Mouse (Mus musculus) heart, postnatal 0 days (tissue): Measurements from ENCODE around the gene Aox2. TPM values are rescaled to one million over a fixed set of nuclear protein-coding genes. Genes with fewer than 3 reads are reported as not detected.
A peak's percentile ranks its signal among the peaks of the same experiment; 100 is the strongest.

Source experiments
- ATAC-seq: fragments of 200-750 bp; cut with Nextera tagmentation; 2 replicates; pipeline ENCODE4 v1.8.0; 2017; ENCODE audit warnings: low read depth, moderate number of reproducible peaks, moderate library complexity; ENCODE audit not compliant: insufficient read depth
- DNase-seq: peaks from one replicate; pipeline ENCODE4 v3.0.0-alpha.2; 2016; ENCODE audit warnings: low spot score
- H3K27ac ChIP-seq: fragments of 300-500 bp; sonication (generic); 2 replicates; pipeline ENCODE4 v1.5.1; 2014; ENCODE audit warnings: low read depth, mild to moderate bottlenecking
- H3K27me3 ChIP-seq: fragments of 300-500 bp; sonication (generic); 2 replicates; pipeline ENCODE4 v1.6.1; 2014; ENCODE audit warnings: low read length, mixed read lengths; ENCODE audit not compliant: control insufficient read depth, insufficient read depth
- H3K36me3 ChIP-seq: fragments of 300-500 bp; sonication (generic); replicated peaks from 2 replicates; pipeline ENCODE4 v1.6.1; 2014; ENCODE audit warnings: low read length, mixed read lengths; ENCODE audit not compliant: control insufficient read depth, insufficient read depth
- H3K4me1 ChIP-seq: fragments of 300-500 bp; sonication (generic); 2 replicates; pipeline ENCODE4 v1.6.1; 2014; ENCODE audit warnings: antibody characterized with exemption; ENCODE audit not compliant: control insufficient read depth, insufficient read depth
- H3K4me2 ChIP-seq: fragments of 300-500 bp; sonication (generic); 2 replicates; pipeline ENCODE4 v1.6.1; 2014; ENCODE audit warnings: low read depth, mild to moderate bottlenecking, low read length, moderate library complexity
- H3K4me3 ChIP-seq: fragments of 300-500 bp; sonication (generic); 2 replicates; pipeline ENCODE4 v1.5.1; 2014; ENCODE audit warnings: low read depth, low read length
- H3K9ac ChIP-seq: fragments of 300-500 bp; sonication (generic); replicated peaks from 2 replicates; pipeline ENCODE4 v1.6.1; 2014; ENCODE audit warnings: low read depth, low read length, mixed read lengths
- H3K9me3 ChIP-seq: fragments of 300-500 bp; sonication (generic); replicated peaks from 2 replicates; pipeline ENCODE4 v1.6.1; 2016; ENCODE audit warnings: low read length; ENCODE audit not compliant: control insufficient read depth
- CTCF ChIP-seq: IDR thresholded peaks from 2 replicates; pipeline ENCODE4 v1.5.1; 2016; ENCODE audit warnings: antibody characterized with exemption, control low read depth, low read depth
- EP300 ChIP-seq: IDR thresholded peaks from 2 replicates; pipeline ENCODE4 v1.6.1; 2016; ENCODE audit warnings: antibody characterized with exemption, low read depth
- WGBS: fragments of 180-500 bp; shearing (Covaris S2); extraction: QIAGEN DNeasy Blood & Tissue Kit; methylation state at CpG from one replicate; pipeline ENCODE4 v1.1.7; 2014; 5-methylcytosine and 5-hydroxymethylcytosine counted together
- polyA plus RNA-seq: library from polyadenylated mRNA; unstranded; fragments of >200 nt; fragmentation: Nextera tagmentation; extraction: Ambion mirVana; gene quantifications from 2 replicates; pipeline ENCODE4 v1.2.1, GENCODE M21; 2015
- total RNA-seq: library from RNA; depleted of rRNA; stranded (reverse); fragments of >200 nt; gene quantifications from 2 replicates; pipeline ENCODE4 v1.2.3, GENCODE M21; 2014; ENCODE audit warnings: low replicate concordance

The Aox2 gene
- total and polyA plus RNA-seq, 2 experiments from 2014 or later = 0.08 TPM; not detected in 1

DNA sequence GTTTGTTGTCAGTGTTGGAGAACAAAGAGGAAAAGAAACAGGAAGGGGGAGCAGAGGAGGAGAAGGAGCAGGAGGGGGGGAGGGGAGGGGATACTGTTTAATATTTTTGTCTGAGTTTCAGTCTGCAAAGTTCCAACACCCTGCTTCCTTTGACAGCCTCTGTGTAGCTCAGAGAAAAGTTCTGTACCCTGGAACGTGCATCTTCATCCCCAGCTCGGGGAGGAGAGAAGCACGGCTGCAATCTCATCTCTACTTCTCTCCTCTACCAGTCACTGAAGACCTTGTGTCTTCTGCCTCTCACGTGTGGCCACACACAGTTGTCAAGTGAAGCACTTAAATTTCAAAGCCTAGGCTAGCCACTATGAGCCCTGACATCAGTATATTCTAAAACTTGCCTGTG, 55.1 kb downstream of the Aox2 start:
- DNase-seq (no peak), ATAC-seq (no peak)
- H3K36me3 ChIP-seq = no peaks in the 10 kb centered on the region
- peak overlapping the region; percentile 10; the same call in 1 of the 2 replicates for H3K4me3 ChIP-seq
- H3K27ac ChIP-seq = no peak overlapping the region
- no peaks in the 10 kb centered on the region for H3K4me1 ChIP-seq
- H3K9ac ChIP-seq = no peak overlapping the region; the same call in 1 of the 2 replicates
- no peak for TF ChIP-seq CTCF
- no peak for TF ChIP-seq EP300
- no peaks in the 10 kb centered on the region for H3K9me3 ChIP-seq
- H3K27me3 ChIP-seq = no peaks in the 10 kb centered on the region
- WGBS = 29% methylated on average over 4 of the region's 4 CpGs
- peak overlapping the region; percentile 40 for H3K4me2 ChIP-seq

DNA sequence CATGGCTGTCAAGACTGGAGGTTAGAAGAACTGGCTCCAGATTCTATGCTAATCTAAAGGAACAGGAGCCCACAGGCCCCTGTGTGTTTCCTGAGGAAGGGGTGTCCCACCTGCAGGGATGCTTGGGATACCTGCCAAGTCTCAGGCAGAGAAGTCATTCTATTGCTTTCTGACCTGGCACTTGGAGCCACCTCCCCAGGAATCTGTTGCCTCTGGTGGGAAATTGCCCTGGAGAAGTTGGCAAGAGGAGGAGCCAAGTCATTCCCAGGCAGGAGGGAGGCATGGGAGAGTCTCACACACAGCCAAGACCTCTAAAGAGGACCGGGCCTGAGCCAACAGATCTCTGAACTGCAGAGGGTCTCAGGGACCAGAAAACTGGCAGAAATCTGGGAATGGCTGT, 61.8 kb downstream of the Aox2 start:
- no peak overlapping the region for H3K9ac ChIP-seq

DNA sequence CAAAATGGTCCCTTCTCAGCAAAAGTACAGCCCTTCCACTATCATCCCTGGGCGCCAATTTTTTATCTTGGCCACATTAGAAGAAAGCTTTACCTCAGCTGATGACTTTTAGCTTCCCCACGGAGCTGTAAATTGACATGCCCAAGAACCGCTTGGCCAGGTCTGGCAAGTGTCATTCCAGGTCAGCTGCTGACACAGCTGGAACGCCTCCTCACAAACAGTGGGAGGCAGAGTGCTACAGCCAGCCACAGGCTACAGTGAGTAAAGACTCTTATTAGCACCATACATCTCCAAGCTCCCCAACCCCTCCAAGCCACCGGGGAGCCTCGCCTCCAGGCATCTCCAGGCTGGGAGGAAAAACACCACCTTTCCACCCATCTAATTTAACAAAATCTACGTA, 63.5 kb downstream of the Aox2 start:
- DNase-seq (peak; percentile 23), ATAC-seq (peak; percentile 77; the same call in 1 of the 2 replicates)
- H3K9ac ChIP-seq = no peak overlapping the region
- H3K4me2 ChIP-seq = no peak overlapping the region
- WGBS = 15% methylated on average over 7 of the region's 7 CpGs
- no peaks in the 10 kb centered on the region for H3K27me3 ChIP-seq
- H3K27ac ChIP-seq = no peak overlapping the region
- peaks cover 8% of the 10 kb centered on the region; the same call in 1 of the 2 replicates for H3K4me1 ChIP-seq
- H3K9me3 ChIP-seq = no peaks in the 10 kb centered on the region
- H3K36me3 ChIP-seq = no peaks in the 10 kb centered on the region
- TF ChIP-seq EP300 (no peak), CTCF (no peak)
- no peak overlapping the region for H3K4me3 ChIP-seq

More for the DNA sequence above, 61.8 kb downstream of the Aox2 start:
- 58% methylated on average over 1 of the region's 1 CpGs for WGBS
- Histone ChIP-seq H3K4me3 (no peak overlapping the region), H3K9me3 (no peaks in the 10 kb centered on the region), H3K4me2 (no peak overlapping the region), H3K27me3 (no peaks in the 10 kb centered on the region), H3K36me3 (no peaks in the 10 kb centered on the region), H3K4me1 (peaks cover 8% of the 10 kb centered on the region; the same call in 1 of the 2 replicates), H3K27ac (no peak overlapping the region)
- TF ChIP-seq EP300 (no peak), CTCF (no peak)
- DNase-seq = no peak
- ATAC-seq = no peak

DNA sequence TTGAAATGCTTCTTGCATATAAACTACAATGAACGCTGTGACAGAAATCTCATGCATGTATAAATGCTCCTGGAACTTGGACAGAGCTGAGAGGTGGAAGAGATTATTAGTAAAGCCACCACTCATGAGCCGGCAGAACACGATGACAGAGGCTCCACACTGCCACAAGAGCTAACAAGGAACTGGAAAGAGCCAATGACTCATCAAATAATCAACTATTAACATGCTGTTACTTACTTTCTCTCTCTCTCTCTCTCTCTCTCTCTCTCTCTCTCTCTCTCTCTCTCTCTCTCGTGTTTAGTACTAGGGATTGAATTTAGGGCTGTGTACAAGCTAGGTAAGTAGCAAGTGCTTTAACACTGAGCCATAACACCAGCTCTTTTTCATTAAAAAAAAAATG, 65.7 kb downstream of the Aox2 start:
- Histone ChIP-seq H3K4me1 (peaks cover 8% of the 10 kb centered on the region; the same call in 1 of the 2 replicates), H3K4me2 (no peak overlapping the region), H3K27ac (no peak overlapping the region), H3K36me3 (no peaks in the 10 kb centered on the region), H3K9me3 (no peaks in the 10 kb centered on the region), H3K27me3 (no peaks in the 10 kb centered on the region), H3K4me3 (no peak overlapping the region), H3K9ac (no peak overlapping the region)
- DNase-seq (no peak), ATAC-seq (no peak)
- 45% methylated on average over 4 of the region's 4 CpGs for WGBS
- TF ChIP-seq EP300 (no peak), CTCF (no peak)

DNA sequence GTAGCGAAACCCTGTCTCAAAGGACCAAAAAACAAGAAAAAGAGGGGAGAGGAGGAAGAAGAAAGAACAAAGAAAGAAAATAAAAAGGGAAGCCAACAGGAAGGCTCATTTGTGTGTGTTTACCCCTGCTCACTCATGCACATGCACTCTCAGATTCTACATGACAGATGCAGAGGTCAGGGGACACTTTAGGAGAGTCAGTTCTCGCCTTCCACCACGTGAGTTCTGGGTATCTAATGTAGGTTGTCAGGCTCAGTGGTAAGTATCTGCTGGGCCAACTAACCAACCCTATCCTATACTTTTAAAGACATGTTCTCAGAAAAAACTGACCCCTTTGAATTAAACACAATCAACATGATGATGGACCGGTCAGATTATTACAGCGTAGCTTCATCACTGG, 66.4 kb downstream of the Aox2 start:
- ATAC-seq (no peak), DNase-seq (no peak)
- no peak overlapping the region for H3K27ac ChIP-seq
- H3K36me3 ChIP-seq = no peaks in the 10 kb centered on the region
- no peak for TF ChIP-seq EP300
- TF ChIP-seq CTCF = no peak
- WGBS = 86% methylated on average over 5 of the region's 5 CpGs
- no peak overlapping the region for H3K4me3 ChIP-seq
- no peak overlapping the region for H3K4me2 ChIP-seq
- no peaks in the 10 kb centered on the region for H3K9me3 ChIP-seq
- no peak overlapping the region for H3K9ac ChIP-seq
- no peaks in the 10 kb centered on the region for H3K27me3 ChIP-seq
- peaks cover 8% of the 10 kb centered on the region; the same call in 1 of the 2 replicates for H3K4me1 ChIP-seq

DNA sequence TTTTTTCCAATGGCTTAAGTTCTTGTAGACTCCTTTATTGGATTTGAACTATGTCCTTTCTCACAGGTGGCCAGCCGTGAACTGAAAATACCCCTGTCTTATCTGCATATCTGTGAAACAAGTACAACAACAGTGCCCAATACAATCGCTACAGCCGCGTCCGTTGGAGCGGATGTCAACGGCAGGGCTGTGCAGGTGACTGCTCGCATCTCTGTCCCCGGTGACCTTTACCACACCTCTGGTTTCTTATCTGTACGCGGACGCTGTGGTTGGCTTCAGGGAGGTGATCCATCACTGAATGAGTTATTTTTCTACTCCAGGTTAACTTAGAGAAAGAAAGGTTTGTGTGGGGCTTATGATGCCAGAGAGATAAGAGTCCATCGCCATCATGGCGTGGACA, 68.0 kb downstream of the Aox2 start:
- Histone ChIP-seq H3K4me2 (no peak overlapping the region), H3K9me3 (no peaks in the 10 kb centered on the region), H3K9ac (no peak overlapping the region), H3K27me3 (no peaks in the 10 kb centered on the region), H3K4me1 (peaks cover 8% of the 10 kb centered on the region; the same call in 1 of the 2 replicates), H3K36me3 (no peaks in the 10 kb centered on the region), H3K27ac (no peak overlapping the region), H3K4me3 (no peak overlapping the region)
- WGBS = 71% methylated on average over 14 of the region's 14 CpGs
- no peak for ATAC-seq
- TF ChIP-seq CTCF (no peak), EP300 (no peak)
- DNase-seq = no peak
